Mouse (Mus musculus): ENCODE measurements around the gene Casc3.

The Casc3 gene

DNA sequence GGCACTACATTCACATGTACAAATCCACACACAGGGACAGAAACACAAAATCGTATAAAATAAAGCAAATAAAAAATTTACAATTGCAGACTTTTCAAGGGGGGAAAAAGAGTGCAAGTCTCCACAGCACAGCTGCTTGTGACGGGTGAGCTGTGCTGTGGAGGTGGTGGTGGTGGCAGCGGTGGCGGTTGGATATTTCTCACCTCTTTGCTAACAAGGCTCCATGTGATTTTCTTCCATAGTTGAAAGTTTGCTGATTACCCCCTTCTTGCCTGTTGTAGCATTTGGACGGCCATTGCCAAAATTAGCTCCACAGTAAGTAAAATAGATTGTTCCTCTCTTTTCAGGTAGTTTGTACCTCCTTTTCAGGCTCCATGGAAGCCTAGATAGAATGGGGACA is at the start of gene Casc3:
Casc3 (plus strand) TSS at position 301 of the 400 bp plus-strand sequence.
- no peak for DNase-seq (ENCODE audit: low read depth, low spot score)

DNA sequence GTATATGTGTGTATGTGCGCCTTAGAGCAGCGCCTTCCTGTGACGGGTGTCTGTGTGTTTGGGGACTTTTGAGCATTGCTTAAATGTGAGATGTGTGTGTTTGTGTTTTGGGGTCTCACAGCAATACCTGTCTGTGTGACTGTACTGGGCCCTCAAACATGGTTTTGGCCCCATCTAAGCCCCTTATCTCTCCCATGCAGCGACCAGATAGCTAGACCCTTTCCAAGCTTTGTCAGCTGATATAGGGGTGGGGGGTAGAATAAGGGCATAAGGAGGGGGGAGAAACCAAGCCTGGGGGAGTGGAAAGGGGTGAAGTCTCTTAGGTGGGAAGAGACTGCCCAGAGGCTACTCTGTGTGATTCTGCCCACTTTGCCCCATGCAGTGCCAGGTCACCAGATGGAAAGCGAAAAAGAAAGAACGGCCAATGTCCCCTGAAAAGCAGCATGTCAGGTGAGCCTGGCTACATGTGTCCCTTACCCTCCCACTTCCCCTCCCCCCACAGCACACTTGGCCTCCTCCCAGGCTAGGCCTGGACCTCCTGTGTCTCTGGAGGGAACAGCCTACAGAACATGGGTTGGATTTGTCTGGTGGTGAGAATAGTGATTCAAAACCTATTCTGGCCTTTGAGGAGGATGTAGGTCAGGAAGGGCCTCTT is 48.9 kb upstream of the Casc3 start:
- no peak for DNase-seq (ENCODE audit: low read depth, low spot score)

DNA sequence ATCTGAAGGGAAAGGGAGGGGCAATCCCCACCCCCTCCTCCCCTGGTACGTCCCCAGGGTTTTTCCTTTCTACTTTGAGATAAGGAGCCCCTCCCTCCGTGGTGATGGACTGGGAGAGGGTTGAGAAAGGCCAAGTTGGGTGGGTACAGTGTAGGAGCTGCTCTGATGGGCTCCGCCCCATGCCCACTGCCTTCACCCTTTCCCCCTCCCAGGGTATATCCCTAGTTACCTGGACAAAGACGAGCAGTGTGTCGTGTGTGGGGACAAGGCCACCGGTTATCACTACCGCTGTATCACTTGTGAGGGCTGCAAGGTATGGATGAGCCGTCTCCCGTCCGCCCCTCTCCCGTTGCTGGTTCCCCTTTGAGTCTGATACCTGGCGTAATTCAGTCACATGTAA is 48.0 kb upstream of the Casc3 start:
- DNase-seq (ENCODE audit: low read depth, low spot score), result no peak

DNA sequence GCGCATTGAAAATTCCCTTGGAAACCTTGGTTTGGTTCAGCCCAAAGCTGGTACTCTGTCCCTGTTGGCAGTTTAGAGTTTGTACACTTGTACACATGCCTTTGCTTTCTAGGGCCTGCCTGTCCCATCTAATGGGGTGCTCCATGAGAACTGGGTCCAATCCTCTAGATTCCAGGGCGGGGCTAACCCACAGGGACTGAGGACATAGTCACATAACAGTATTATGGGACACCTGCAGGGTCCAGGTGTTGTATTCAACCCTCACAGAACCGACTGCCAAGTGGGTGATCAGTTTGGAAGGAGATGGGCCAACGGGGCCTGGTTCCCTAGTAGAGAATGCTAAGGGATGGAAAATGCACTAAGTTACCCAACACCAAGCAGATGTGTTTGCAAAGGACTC is 42.8 kb upstream of the Casc3 start:
- no peak for DNase-seq (ENCODE audit: low read depth, low spot score)

DNA sequence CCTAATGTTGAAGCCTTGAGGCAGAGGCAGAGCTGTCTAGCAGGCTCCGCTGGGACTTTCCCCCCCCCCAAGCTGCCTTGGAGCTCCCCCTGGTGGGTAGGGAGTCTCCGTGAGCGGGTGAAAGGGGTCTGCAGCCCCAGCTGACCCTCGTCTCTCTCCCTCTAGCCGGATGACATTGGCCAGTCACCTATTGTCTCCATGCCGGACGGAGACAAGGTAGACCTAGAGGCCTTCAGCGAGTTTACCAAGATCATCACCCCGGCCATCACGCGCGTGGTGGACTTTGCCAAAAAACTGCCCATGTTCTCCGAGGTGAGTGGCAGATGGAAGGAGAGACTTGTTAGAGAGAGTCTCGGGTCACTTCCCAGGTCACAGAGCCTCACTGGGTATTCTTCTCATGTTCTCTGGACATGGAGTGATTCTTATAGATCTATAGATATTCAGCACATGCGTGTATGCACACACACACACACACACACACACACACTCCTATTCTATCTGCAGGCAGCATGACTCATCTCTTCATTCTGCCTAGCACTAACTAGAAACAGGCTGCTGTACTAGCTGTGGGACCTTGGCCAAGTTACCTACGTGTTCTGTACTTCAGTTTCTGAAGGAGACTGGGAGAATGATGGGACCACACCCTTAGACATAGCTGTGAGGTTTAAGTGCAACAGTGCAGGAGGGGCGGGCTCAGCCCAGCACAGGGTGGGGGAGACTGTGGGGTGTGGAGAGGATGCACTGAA is 41.8 kb upstream of the Casc3 start:
- DNase-seq (ENCODE audit: low read depth, low spot score), result peak; percentile 36

DNA sequence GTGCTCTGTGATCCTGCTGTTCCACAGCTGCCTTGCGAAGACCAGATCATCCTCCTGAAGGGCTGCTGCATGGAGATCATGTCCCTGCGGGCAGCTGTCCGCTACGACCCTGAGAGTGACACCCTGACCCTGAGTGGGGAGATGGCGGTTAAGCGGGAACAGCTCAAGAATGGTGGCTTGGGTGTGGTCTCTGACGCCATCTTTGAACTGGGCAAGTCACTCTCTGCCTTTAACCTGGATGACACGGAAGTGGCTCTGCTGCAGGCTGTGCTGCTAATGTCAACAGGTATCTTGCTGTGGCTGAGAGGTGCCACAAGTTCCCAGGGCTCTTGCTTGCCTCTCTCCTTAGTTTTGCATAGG is 41.2 kb upstream of the Casc3 start:
- DNase-seq (ENCODE audit: low read depth, low spot score), result no peak

DNA sequence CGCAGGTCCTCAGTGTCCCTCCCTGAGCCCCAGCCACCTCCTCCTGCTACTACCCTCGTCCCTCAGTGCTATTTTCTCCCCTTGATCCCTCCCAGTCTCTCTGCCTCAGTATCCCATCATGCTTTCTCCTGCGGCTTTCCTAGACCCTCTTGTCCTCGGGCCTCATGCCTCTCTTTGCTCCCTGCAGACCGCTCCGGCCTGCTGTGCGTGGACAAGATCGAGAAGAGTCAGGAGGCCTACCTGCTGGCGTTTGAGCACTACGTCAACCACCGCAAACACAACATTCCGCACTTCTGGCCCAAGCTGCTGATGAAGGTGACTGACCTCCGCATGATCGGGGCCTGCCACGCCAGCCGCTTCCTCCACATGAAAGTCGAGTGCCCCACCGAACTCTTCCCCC is 40.6 kb upstream of the Casc3 start:
- DNase-seq (ENCODE audit: low read depth, low spot score), result no peak

DNA sequence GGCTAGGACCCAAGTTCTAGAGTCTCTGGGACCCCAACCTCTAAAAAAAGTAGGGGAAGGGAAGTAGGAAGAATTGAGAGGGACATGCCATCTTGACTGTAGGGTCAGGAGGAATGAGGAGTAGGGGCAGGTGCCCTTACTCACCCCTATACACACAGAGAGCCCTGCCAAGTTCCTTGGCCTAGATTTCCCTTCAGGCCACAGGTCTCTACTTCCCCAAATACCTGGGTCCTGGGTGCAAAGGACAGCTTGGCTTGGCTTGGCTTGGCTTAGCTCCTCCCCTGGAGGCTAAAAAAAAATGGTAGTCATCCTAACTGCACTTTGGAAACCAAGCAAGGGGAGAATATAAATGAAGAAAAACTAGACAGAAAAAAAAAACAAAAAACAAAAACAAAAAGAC is 40.0 kb upstream of the Casc3 start:
- DNase-seq (ENCODE audit: low read depth, low spot score), result no peak

DNA sequence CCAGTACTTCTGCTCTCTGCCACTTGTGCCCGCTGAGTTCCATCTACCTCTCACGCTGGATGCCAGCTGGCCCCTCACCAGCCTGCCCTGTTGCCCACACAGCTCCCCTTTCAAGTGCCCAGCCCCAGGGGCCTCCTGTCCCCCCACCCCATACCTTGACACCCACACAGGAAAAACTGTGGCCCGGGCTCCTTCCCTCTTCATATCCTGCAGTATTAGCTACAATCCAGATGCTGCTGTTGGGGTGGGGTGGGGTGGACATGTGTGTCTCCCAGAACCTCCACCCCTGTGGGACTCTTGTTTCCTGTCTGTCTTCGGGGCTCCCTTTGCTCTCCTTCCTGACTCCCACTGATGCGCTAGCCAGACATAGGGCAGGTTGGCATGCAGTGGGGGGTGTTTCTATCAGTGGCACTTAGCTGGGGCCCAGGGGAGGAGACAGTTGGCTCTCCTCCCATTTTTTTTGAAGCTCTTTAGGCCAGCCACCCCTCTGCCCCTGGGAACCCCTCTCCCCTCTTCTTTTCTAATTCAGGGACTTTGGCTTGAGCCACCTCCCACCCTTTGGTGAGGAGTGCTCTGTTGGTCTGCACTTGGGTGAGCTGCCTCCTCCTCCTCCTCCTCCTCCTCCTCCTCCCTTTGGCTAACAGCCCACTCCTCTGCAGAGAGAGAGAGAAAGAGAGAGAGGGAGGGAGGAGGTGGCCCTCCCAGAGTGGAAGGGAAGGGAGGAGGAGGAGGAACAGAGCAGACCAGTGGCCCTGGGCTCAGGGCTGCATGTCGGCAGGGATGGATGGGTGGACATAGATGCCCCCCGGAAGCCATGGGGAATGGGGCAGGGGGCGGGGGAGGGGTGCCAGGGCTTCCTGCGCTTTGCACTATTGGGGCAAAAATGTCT is 39.0 kb upstream of the Casc3 start:
- peak; percentile 69 for DNase-seq (ENCODE audit: low read depth, low spot score)

DNA sequence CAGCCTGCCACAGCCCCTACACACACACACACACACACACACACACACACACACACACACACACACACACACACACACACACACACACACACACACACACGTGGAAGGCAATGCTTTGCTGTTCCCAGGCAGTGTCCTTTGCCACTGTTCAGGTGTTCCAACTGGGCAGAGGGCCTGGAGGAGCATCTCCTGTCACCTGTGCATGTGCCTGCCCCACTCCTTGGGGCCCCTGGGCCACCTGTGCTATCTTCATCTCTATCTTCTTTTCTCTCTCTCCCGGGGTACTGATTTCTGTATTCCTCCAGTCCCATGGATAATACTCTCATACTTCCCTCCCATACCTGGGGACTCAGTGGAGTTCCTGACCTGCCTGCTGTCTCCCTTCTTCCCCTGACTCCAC is 38.4 kb upstream of the Casc3 start:
- peak; percentile 34 for DNase-seq (ENCODE audit: low read depth, low spot score)

DNA sequence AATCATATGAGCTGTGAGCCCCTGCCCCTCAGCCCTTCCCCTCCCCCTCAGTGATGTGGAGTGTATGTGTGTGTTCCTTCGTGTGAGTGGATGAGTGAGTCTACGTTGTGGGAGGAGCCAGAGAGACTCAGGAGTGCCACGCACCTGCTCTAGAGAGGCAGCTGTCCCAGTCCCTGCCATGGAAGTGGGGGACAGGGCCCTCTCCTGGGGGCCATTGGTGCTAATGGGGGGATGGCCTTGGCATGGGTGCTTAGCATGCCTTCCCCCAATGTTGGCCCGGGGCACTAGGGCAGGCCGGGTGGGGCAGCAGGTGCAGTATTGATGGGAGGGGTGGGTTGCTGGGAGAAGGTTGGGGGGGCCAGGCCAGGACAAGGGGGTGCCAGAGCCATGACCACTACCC is 37.9 kb upstream of the Casc3 start:
- no peak for DNase-seq (ENCODE audit: low read depth, low spot score)

DNA sequence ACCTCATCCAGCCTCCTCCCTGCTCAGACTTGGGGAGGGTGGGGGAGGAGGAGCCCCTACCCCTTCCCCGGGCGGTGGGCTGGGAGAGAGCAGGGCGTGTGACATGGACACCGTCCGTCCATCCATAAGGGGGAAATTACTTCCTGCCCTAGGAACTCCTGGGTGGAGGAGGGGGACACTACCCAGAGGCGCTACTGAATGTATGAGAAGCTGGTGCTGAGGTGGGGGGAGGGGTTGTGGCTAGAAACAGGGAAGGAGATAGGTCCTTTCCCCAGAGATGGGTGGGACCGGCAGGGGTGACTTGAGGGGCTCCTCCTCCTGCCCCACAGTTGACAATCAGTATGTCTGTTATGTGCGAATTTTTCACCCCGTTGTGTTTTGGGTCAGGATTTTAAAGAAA is 37.4 kb upstream of the Casc3 start:
- DNase-seq (ENCODE audit: low read depth, low spot score), result no peak

DNA sequence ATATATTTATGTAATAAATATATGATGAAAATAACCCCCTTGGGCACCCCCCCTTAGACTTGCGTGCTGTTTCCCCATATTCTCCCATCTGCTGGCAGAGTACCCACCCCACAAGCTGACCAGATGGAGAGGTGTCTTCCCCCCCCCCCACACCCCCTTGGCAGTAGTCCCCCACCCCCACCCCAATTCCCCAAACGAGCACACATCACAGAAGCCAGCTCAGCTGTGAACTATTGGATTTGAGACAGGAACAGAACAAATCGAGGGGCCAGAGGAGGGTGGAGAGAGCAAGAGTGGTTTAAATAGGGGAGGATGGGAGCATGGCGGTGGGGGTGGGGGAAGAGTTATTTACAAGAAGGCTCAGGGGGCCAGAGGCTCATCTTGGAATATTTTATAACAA is 37.0 kb upstream of the Casc3 start:
- peak; percentile 46 for DNase-seq (ENCODE audit: low read depth, low spot score)

DNA sequence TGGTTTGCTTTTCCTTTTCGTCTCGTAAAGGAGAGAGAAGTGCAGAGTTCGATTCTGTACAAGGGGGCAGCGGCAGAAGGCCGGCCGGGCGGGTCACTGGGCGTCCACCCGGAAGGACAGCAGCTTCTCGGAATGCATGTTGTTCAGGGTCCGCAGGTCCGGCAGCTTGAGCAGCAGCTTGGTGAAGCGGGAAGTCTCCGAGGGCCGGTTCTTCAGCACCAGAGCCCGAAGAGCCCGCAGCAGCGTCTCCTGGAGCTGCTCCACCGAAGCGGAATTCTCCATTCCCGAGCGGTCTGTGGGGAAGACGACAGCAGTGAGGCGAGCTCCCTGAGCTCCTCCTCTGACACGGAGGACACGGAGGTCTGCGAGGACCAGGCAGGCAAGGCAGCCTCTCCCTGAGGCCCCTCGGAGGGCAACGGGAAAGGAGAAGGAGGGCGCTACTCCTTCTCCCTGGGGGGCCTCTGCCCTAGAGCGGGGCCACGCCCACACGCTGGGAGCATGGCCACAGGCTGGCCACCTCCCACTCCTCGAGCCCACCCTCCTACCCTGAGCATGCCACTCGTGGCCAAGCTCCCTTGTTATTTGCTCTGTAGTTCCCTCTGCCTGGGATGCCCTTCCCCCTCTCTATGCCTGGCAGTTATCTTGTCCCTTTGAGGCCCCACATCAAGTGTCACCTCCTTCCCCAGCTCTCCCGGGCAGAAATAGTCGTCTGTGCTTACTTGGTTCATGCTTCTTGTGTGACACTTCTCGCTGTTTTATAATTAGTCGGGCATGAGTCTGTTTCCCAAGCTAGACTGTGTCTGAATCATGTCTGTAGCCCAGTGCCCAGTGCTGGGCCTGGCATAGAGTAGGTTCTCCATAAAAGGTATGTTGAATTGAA is 36.3 kb upstream of the Casc3 start:
- DNase-seq (ENCODE audit: low read depth, low spot score), result peak; percentile 82

DNA sequence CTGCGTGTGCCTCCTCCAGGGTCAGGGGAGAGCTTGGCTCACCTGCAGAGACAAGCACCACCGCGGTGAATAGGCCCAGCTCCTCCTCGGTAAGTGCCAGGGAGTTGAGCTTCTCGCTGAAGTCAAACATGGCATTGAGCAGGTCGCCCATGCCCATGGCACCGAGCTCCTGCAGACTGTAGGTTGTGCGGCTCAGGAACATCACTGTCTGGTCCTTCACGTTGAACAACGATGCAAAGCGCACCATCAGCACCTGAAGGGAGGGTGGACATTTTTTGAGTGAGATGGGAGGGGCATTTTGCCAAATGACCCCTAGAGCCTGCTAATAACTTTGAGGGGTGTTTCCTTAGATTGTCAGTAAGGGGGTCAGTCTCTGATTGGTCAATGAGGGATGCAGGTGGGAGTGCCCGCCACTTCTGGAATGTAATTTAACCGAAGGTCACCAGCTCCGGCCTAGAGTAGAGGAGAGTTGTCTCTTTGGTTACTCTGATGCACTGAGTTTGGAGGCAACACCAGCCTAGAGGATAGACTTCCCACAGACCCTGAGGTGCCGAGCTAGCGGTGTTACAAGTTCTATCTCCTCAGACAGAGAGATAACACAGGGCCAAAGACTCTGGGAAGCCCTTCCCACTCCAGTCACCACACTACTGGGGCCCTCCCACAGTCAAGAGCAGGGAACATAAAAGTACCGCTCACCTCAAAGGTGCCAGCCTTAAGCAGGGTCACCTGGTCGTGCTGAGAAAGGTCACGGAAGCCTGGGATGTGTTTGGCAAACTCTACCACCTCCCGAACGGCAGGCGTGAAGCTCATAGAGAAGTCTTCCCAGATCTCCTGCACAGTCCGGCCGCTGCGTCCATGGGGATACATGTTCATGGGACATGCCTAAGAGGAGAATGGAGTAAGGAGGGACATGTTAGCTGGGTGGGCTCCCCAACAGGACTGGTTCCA is 35.4 kb upstream of the Casc3 start:
- peak; percentile 17 for DNase-seq (ENCODE audit: low read depth, low spot score)

DNA sequence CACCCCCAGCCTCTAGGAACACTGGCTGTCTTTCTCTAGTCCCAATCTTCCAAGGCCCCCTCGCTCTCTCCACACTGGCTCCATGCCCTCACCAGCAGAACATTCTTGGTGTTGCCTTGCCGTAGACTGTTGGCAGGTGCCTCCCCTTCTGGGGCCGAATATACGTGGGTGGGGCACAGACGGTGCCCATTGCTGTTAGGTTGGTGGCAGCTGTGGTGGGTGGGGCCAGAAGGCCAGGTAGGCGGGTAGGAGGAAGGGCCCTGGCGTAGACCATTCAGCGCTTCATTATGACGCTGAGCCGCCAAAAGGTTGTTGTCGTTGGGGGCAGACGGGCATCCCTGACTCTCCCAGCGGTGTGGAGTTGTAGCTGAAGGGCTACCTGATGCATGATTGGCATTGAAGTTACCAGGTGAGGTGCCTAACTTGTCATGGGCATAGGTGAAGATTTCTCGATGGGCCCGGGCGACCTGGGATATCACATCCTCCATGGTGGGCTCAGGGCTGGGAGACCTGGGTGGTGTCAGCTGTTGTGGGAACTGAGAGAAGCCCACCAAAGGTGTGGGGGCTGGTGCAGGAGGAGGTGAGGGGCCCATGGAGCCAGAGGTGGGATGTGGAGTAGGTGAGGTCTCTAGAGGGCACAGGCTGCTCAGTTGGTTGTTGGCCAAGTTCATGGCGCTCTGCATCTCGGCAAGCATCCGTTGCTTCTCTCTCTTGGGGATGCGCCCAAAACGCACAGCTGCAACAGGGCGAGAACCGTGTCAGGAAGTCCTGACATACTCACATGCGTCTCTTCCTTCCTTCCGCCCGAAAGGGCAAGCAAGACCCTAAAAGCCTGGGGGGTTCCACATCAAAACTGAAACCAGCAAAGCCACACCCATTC is 34.4 kb upstream of the Casc3 start:
- DNase-seq (ENCODE audit: low read depth, low spot score), result peak; percentile 55

DNA sequence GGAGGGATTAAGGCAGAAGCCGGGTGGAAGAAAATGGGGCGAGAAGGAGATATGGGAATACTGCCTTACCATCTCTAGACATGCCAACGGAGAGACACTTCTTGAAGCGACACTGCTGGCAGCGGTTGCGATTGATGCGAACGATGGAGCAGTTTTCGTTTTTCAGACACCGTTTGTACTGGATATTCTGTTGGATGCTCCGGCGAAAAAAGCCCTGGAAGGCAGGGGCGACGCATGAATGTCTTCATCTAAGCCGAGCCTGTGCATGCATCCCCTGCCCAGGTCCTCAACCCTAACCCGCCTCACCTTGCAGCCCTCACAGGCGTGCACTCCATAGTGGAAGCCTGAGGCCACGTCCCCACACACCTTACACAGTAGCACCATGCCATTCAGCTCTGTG is 33.6 kb upstream of the Casc3 start:
- DNase-seq (ENCODE audit: low read depth, low spot score), result no peak

DNA sequence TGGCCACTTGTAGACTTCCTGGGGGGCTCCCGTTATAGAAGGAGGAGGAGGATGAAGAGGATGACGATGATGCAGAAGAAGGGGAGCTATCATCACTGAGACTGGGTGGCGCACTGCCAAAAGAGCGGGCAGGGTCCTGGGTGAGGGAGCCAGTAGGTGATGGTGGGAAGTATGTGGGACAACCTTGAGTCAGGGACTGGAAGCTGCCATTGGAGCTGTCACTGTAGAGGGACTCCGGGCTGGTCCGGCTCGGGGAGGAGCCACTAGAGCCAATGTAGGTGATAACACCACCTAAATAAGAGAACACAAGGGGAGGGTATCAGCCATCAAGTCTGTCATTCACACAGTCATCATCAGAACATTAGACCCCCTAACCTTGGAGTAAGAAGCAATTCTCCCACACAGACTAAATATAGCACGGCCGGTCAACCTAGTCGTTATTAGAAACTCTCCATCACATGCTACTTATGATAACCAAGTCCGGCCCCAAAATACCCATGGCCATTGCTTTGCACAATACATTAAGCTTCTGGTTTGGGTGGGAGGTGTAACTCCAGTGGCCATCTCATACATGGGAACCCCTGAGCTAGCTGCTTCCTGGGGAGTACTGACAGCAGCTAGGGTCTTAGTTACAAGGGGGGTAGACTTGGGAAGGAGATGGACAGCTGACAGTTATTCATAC is 32.7 kb upstream of the Casc3 start:
- DNase-seq (ENCODE audit: low read depth, low spot score), result peak; percentile 52

DNA sequence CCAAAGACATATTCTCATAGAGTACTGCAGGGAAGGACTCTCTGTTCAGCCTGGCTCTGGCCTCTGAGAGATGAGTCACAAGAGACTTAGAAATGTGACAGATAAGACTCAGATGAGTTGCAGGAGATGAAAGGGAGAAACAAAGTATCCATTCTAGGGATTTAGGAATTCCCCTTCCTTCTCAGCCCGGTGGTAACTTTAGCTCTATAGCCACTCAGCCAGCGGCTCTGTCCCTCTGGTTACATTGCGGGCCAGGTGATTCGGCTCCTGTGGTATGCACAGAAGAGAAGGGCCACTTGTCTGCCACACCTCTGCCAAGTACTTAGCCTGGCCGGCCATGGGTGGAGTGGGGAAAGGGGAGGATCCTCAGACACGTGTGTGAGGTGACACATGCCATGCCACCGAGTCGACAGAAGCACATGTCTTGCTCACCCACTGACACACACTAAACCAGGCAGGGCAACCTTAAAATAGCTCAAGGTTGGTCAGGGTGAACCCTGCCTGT is 32.0 kb upstream of the Casc3 start:
- DNase-seq (ENCODE audit: low read depth, low spot score), result peak; percentile 98

Measured in skeletal muscle tissue, adult 2 months (tissue).